Mouse (Mus musculus): Measurements from ENCODE around the gene Clmp.

Gene Clmp

DNA sequence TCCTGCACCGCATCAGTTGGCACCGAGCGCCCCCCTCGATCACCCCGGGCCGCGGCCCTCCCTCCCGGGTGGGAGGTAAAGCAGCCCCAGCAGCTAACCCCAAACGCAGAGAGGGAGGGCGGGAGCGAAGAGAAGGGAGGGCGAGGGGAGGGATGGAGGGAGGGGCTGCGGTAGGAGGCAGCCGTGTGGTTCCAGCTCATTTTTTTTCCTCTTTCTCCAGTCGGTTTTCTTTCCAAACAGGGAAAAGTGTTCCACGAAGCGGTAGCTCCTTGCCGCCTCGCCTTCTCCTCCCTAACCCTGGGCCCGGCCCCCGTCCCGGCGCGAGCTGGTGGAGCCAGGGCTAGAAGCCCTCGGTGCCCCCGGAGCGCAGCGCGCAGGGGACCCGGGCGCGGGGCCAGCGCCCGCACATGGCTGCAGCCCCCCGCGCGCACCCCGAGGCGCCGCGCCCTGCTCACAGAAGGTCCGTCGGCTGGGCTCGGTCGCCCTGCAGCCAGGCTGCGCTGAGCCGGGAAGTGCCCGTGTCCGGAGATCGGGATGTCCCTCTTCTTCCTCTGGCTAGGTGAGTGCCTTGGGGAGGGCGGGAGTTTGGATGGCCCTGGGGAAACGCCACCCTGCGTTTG is at the start of gene Clmp:
Clmp (plus strand) TSS at position 162 of the 620 bp plus-strand sequence.
- H3K27me3 ChIP-seq (ENCODE audit: control insufficient read depth, insufficient read depth, low read length, poor library complexity, severe bottlenecking), result no peaks in the 10 kb centered on the region; the same call in 1 of the 2 replicates
- no peaks in the 10 kb centered on the region for H3K36me3 ChIP-seq (ENCODE audit: control insufficient read depth, insufficient read depth, low read length, poor library complexity, severe bottlenecking)
- no peak for DNase-seq (ENCODE audit: low read depth, low spot score)

DNA sequence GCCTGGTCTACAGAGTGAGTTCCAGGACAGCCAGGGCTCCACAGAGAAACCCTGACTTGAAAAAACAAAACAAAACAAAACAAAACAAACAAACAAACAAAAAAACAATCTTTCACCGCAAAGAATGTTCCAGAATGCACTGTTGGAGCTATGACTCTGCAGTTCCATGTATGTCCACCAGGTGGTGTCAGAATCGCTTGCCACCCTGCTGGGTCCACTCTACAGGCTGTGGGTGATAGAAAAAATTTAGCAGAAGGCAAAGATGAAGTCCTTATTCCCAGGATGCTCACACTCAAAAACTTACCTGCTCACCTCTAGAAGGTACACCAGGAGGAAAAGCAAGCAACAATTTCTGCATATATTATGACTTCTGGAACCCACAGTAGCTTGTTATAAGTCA is 49.7 kb upstream of the Clmp start:
- Histone ChIP-seq H3K36me3 (ENCODE audit: control insufficient read depth, insufficient read depth, low read length, poor library complexity, severe bottlenecking) (no peaks in the 10 kb centered on the region), H3K27me3 (ENCODE audit: control insufficient read depth, insufficient read depth, low read length, poor library complexity, severe bottlenecking) (no peaks in the 10 kb centered on the region)
- DNase-seq (ENCODE audit: low read depth, low spot score), result peak; percentile 83

DNA sequence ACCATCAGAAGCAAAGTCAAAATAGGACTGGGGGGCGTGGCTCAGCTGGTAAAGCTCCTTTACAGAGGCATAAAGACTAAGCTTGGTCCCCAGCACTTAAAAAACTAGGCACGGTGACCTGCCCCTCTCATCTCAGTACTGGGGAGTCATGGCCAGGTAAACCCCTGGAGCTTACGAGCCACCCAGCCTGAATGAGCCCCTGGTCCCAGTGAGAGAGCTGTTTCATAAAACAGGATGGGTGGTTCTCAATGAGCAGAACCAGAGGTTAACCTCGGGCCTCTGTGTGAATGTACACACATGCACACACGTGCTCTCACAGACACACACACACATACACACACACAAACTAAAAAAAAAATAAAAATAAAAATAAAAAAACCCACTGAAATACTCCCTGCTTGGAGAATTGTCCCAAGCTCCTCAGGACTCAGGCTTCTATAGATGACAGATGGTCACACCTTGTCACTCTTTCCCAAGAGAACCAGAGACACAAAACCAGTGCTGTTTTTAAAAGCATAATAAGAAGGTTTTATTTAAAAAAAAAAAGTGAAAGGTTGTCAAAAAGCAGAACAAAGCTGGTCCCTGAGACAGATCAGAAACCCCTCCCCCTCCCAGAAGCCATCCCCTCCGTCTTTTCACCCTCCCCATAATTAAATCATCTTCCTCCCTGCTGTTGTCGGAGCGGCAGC is 47.9 kb upstream of the Clmp start:
- DNase-seq (ENCODE audit: low read depth, low spot score), result peak; percentile 66
- Histone ChIP-seq H3K27me3 (ENCODE audit: control insufficient read depth, insufficient read depth, low read length, poor library complexity, severe bottlenecking) (no peaks in the 10 kb centered on the region), H3K36me3 (ENCODE audit: control insufficient read depth, insufficient read depth, low read length, poor library complexity, severe bottlenecking) (no peaks in the 10 kb centered on the region)

DNA sequence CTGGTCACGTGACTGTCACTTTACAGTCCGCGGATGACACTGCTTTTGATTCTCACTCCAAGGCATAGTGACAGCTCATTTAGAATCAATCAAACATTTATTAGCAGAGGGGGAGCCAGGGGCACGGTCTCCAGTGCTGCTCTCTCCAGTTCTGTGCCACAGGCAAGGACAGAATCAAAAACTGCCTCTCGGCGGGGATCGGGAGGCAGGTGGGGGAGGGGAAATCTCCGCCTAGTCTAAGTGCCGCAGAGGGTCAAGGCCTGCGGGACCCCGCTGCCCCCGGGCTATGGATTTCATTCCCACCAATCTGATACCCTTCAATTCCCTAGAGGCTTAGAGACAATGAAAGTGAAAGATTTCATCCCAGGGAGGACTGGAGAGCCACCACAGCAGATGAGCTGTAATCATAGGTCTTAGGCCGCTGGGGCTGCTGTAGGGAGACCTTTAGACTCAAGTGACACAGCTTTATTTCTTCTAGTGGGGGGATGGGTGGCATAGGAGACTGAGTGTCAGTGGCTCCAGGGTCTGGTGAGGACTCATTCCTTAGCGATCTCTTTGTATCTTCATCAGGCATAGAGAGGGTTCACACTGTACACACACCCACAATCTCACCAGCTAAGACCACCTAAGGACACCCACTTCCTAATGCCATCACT is 47.2 kb upstream of the Clmp start:
- Histone ChIP-seq H3K36me3 (ENCODE audit: control insufficient read depth, insufficient read depth, low read length, poor library complexity, severe bottlenecking) (no peaks in the 10 kb centered on the region), H3K27me3 (ENCODE audit: control insufficient read depth, insufficient read depth, low read length, poor library complexity, severe bottlenecking) (no peaks in the 10 kb centered on the region)
- DNase-seq (ENCODE audit: low read depth, low spot score), result peak; percentile 23

DNA sequence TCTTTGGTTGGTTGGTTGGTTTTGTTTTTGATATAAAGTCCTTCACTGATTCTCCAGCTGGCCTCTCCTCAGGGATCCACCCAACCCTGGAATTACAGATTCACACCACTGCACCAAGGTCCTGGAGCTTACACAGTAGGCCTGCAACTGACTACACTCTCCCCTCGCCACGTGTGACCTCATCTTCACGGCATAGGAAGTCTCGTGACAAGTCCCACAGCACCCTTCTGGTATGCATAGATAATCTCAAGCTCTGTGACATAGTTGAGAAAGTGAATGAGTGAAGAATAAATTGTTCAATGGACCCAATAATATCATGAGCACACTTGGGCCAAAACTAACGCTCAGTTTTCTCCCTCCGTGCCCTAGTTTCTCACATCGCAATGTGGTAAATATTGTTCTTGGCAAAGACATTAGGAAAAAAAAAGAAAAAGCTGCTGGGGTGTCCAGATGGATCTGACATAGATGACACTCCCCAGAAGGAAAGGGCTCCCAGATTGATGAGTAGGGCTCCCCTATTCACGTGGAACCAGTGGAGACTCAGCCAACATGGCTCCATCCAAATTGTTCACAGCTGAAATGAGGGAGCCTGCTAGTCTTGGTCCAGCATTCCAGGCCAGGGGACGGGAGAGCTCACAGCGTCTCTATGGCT is 46.1 kb upstream of the Clmp start:
- H3K36me3 ChIP-seq (ENCODE audit: control insufficient read depth, insufficient read depth, low read length, poor library complexity, severe bottlenecking), result no peaks in the 10 kb centered on the region
- H3K27me3 ChIP-seq (ENCODE audit: control insufficient read depth, insufficient read depth, low read length, poor library complexity, severe bottlenecking), result no peaks in the 10 kb centered on the region
- no peak for DNase-seq (ENCODE audit: low read depth, low spot score)

DNA sequence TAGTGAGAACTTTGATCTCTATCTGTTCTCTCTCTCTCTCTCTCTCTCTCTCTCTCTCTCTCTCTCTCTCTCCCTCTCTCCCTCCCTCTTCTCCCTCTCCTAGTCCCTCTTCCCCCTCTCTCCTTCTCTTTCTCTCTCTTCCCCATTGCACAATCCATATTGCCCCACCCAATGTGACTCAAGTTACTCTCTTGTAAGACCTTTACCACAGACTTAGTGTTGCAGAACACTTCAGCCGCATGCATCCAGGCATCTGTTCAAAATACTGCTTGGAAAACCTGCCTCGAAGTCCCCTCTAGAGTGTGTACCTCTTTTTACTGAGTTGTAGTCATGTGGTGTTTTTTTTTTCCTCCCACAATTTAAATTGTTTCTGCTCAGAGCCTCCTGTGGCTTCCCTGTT is 44.4 kb upstream of the Clmp start:
- no peak for DNase-seq (ENCODE audit: low read depth, low spot score)
- no peaks in the 10 kb centered on the region for H3K27me3 ChIP-seq (ENCODE audit: control insufficient read depth, insufficient read depth, low read length, poor library complexity, severe bottlenecking)
- H3K36me3 ChIP-seq (ENCODE audit: control insufficient read depth, insufficient read depth, low read length, poor library complexity, severe bottlenecking), result no peaks in the 10 kb centered on the region

DNA sequence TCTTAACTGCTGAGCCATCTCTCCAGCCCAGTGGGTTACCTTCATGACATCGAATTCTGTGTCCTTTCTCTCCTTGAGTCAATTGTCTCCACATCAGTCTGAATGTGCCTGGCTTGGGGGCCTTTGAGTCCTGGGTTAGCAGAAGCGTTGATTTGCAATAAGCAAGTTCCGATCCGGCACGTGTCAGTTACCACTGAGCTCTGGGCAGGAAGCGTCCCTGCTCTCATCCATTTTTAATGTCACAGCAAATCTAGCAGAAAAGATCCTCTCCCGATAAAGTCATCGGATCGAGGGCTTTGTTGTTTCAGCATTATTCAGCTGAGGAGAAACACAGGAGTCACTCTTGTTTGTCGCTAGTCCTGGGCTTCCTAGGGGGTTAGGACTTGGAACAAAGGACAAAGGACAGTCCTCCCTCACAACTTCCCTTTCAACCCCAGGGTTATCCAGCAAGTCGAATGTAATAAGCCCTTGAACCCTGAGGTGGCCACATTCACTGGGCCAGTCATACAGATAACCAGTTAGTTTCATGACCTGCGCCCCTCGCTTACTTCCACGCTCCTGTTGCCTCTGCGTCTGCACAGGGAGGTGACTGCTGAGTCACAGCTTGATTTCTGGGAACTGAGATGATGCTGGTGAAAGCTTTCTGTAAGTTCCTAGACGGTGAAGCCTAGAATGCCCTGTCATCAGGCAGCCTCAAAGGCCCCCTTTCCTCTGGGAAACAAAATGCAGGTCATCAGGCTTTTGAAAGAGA is 43.1 kb upstream of the Clmp start:
- Histone ChIP-seq H3K27me3 (ENCODE audit: control insufficient read depth, insufficient read depth, low read length, poor library complexity, severe bottlenecking) (no peaks in the 10 kb centered on the region), H3K36me3 (ENCODE audit: control insufficient read depth, insufficient read depth, low read length, poor library complexity, severe bottlenecking) (no peaks in the 10 kb centered on the region)
- DNase-seq (ENCODE audit: low read depth, low spot score), result no peak

DNA sequence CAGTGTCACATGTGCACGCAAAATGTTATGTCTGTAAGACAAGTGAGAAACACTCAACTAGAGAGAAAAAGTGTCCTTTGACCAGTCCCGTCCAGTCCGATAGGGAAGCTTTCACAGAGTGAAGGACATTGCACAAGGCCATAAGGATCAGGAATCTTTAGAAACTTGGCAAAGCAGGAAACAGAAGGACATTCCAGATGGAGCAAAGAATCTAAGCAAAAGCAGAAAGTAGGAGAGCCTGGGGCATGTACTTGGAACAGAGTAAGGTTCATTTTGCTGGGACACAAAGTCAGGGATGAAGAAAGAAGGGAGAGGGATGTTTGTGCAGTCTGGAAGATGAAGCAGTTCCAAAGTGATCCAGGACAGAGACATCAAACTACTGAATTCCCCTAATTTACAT is 36.3 kb upstream of the Clmp start:
- Histone ChIP-seq H3K27me3 (ENCODE audit: control insufficient read depth, insufficient read depth, low read length, poor library complexity, severe bottlenecking) (no peaks in the 10 kb centered on the region), H3K36me3 (ENCODE audit: control insufficient read depth, insufficient read depth, low read length, poor library complexity, severe bottlenecking) (no peaks in the 10 kb centered on the region)
- no peak for DNase-seq (ENCODE audit: low read depth, low spot score)

DNA sequence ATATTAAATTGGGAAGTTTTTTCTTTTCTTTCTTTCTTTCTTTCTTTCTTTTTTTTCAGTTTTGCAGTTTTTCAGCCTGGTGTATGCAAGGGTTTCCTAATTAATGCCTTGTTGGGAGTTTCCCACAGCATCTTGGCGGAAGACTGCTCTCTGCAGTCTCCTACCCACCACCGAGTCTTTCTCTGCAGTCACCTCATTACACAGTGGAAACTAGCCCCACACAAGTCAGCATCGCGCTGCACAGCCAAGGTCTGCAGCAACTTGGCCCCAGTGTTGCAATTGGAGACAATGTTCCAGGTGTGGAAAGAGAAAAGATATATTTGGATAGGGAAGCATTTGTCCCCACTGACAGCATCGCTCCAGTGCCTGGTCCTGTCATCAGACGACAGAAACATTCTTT is 35.8 kb upstream of the Clmp start:
- DNase-seq (ENCODE audit: low read depth, low spot score), result no peak
- Histone ChIP-seq H3K27me3 (ENCODE audit: control insufficient read depth, insufficient read depth, low read length, poor library complexity, severe bottlenecking) (no peaks in the 10 kb centered on the region), H3K36me3 (ENCODE audit: control insufficient read depth, insufficient read depth, low read length, poor library complexity, severe bottlenecking) (no peaks in the 10 kb centered on the region)

DNA sequence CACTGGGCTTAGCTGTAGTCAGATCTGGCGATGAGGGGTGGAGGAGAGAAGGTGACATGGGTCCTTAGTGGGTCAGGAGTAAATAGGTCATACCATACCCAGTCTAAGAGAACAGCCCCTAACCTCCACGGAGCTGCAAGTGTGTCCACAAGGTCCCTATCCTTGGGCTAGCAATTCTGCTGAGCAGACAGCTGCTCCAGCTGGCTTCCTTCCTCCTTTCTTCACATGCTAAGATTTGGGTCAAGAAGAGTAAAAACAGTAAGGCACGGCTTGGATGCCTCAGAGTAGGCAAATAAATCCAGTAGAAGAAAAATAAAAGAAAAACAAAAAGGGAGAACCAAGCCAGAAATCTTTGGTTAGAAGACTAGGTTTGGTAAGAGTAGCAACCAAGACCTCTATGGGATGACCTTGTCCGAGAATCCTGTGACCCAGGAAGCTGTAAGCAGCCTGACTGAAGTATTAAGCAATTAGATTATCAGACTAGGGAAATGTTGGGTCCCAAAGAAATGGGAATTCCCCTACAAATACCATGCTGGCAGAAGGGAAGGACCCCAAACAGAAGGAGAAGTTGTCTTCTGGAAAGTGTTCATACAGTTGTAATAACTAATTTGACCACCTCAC is 34.4 kb upstream of the Clmp start:
- DNase-seq (ENCODE audit: low read depth, low spot score), result no peak
- Histone ChIP-seq H3K36me3 (ENCODE audit: control insufficient read depth, insufficient read depth, low read length, poor library complexity, severe bottlenecking) (no peaks in the 10 kb centered on the region), H3K27me3 (ENCODE audit: control insufficient read depth, insufficient read depth, low read length, poor library complexity, severe bottlenecking) (no peaks in the 10 kb centered on the region)

DNA sequence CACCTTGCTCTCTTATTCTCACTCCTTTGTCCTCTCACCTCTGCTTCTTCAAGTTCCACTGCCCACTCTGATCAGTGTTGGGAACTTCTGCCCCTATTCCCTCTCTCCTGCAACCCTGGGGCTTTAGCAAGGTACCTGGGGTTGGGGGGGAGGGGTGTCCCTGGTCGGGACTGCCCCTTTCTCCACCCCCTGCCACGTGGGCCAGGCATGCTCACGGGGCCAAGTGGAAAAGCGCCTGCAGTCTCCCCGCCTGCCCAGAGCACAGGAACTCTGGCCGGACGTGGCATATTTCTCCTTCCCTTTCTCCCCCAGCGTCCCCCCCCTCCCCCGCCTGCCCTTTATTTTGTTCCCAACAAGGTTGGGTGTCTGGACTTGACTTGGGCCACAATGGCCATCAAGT is 33.0 kb upstream of the Clmp start:
- Histone ChIP-seq H3K36me3 (ENCODE audit: control insufficient read depth, insufficient read depth, low read length, poor library complexity, severe bottlenecking) (no peaks in the 10 kb centered on the region), H3K27me3 (ENCODE audit: control insufficient read depth, insufficient read depth, low read length, poor library complexity, severe bottlenecking) (no peaks in the 10 kb centered on the region)
- no peak for DNase-seq (ENCODE audit: low read depth, low spot score)

DNA sequence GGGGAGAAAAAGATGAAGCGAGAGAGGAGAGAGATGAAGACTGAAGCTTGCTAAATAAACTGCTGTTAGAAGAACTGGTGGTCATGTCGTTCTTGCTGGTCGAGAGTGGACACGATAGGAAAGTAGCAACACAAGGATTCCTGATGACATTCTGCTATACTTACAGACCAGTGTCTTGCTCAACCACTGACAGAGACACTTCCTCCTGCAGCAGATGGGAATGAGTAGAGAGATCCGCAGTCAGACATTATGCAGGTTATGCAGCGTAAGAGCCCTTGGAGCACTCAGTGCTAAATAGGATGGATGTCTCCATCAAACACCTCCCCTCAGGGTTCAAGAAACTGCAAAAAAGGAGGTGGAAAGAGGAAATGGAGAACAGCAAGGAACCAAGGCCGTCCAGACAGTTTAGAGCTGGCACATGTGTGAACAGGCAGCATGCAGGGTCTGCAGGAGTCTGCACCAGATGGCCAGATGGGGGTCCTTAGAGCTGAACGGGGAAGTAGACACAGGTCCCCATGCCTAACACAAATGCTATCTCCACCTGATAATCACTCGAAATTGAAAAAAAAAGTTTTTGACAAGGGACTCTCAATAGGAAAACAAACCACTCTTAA is 19.5 kb upstream of the Clmp start:
- Histone ChIP-seq H3K36me3 (ENCODE audit: control insufficient read depth, insufficient read depth, low read length, poor library complexity, severe bottlenecking) (no peaks in the 10 kb centered on the region), H3K27me3 (ENCODE audit: control insufficient read depth, insufficient read depth, low read length, poor library complexity, severe bottlenecking) (no peaks in the 10 kb centered on the region)
- DNase-seq (ENCODE audit: low read depth, low spot score), result no peak

DNA sequence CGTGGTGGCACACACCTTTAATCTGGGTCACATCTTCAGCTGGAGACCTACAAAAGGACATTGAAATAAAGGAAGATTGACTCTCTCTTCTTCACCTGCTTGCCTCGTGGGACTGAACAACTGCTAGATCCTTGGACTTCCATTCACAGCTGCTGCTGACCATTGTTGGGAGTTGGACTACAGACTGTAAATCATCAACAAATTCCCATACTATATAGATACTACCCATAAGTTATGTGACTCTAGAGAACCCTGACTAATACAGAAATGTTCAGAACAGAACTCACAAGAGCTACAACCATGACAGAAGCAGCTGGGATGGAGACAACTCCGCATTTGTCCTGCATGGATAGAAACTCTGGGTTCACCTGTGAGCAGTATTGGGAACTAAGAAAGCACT is 15.4 kb upstream of the Clmp start, which contains the start of gene Gm21915:
Gm21915 (plus strand) TSS at position 301 of the 400 bp plus-strand sequence.
- DNase-seq (ENCODE audit: low read depth, low spot score), result no peak
- no peaks in the 10 kb centered on the region for H3K27me3 ChIP-seq (ENCODE audit: control insufficient read depth, insufficient read depth, low read length, poor library complexity, severe bottlenecking)
- H3K36me3 ChIP-seq (ENCODE audit: control insufficient read depth, insufficient read depth, low read length, poor library complexity, severe bottlenecking), result no peaks in the 10 kb centered on the region
